Mouse (Mus musculus): ENCODE measurements around the gene Smim5. TPM values are rescaled to one million over a fixed set of nuclear protein-coding genes. Genes with fewer than 3 reads are reported as not detected.

Gene Smim5
- total and polyA plus RNA-seq, 3 experiments, result 0.42 to 1.4 (median 0.98) TPM

GRCm38 (mm10) chr11:115900561-115901337 is 983 bp downstream of the Smim5 start:
- no peak for DNase-seq (ENCODE audit: extremely low read depth)
- Histone ChIP-seq H3K4me1 (ENCODE audit: control insufficient read depth in 1 of 2, insufficient read depth in 2 of 2) (peaks cover 31 to 83% of the 10 kb centered on the region in 2 experiments), H3K36me3 (replicated peaks in 1 of 2; ENCODE audit: control insufficient read depth in 1 of 2, insufficient read depth in 1 of 2, low read length in 1 of 2) (peaks cover 19 to 72% of the 10 kb centered on the region in 2 experiments), H3K4me2 (ENCODE audit: insufficient read depth, low read depth, poor library complexity, severe bottlenecking) (no peak overlapping the region), H3K9me3 (replicated peaks; ENCODE audit: low read length) (no peaks in the 10 kb centered on the region), H3K4me3 (replicated peaks in 1 of 3; ENCODE audit: low read depth in 2 of 3, low read length in 2 of 3, poor library complexity in 1 of 3) (no peak overlapping the region), H3K27me3 (replicated peaks) (no peaks in the 10 kb centered on the region), H3K79me2 (replicated peaks; ENCODE audit: control insufficient read depth, extremely low read depth, insufficient read depth, poor library complexity, severe bottlenecking) (no peaks in the 10 kb centered on the region), H3K27ac (ENCODE audit: insufficient read depth, low read depth) (no peak overlapping the region), H3K9ac (ENCODE audit: insufficient read depth, low read depth) (no peak overlapping the region)
- dilution Hi-C loops (cut with MboI; ENCODE audit: extremely low pct_ligation_motif_present, extremely low pct_unique_long_range_greater_than_20kb, low sequenced_read_pairs) (no loop called here), in situ Hi-C loops (cut with MboI; ENCODE audit: low pct_ligation_motif_present, low pct_unique_long_range_greater_than_20kb, low sequenced_read_pairs) (no loop called here)
- no peak for TF ChIP-seq EP300 (IDR thresholded peaks at IDR 0.05; ENCODE audit: low read length)
- no peak for TF ChIP-seq UBTF (IDR thresholded peaks at IDR 0.05; ENCODE audit: low read depth, low read length)
- TF ChIP-seq ZC3H11A (IDR thresholded peaks at IDR 0.05; ENCODE audit: low read depth, low read length), result no peak
- TF ChIP-seq TBP (conservative IDR thresholded peaks at IDR 0.05; ENCODE audit: low read depth, low read length), result no peak
- no peak for TF ChIP-seq SMC3 (IDR thresholded peaks at IDR 0.05; ENCODE audit: low read depth, low read length)
- TF ChIP-seq TCF12 (IDR thresholded peaks at IDR 0.05; ENCODE audit: low read depth, low read length), result no peak
- no peak for TF ChIP-seq CHD1 (IDR thresholded peaks at IDR 0.05; ENCODE audit: low read depth, low read length)
- no peak for TF ChIP-seq MAFK (IDR thresholded peaks at IDR 0.05; ENCODE audit: insufficient replicate concordance, low read length)
- TF ChIP-seq POLR2A (IDR thresholded peaks at IDR 0.05; ENCODE audit: low read depth, low read length), result no peak
- TF ChIP-seq SIN3A (IDR thresholded peaks at IDR 0.05; ENCODE audit: low read length), result no peak
- TF ChIP-seq ZNF384 (IDR thresholded peaks at IDR 0.05; ENCODE audit: low read depth, low read length), result no peak
- TF ChIP-seq USF1 (IDR thresholded peaks at IDR 0.05; ENCODE audit: low read depth, low read length), result no peak
- TF ChIP-seq RCOR1 (conservative IDR thresholded peaks at IDR 0.05; ENCODE audit: low read depth, low read length), result no peak
- no peak for TF ChIP-seq MXI1 (IDR thresholded peaks at IDR 0.05; ENCODE audit: low read depth, low read length)
- TF ChIP-seq E2F4 (IDR thresholded peaks at IDR 0.05; ENCODE audit: insufficient replicate concordance, low read depth, low read length), result no peak
- no peak for TF ChIP-seq USF2 (conservative IDR thresholded peaks at IDR 0.05; ENCODE audit: low read depth, low read length)
- no peak for TF ChIP-seq JUND (conservative IDR thresholded peaks at IDR 0.05; ENCODE audit: low read depth, low read length)
- TF ChIP-seq MEF2A (IDR thresholded peaks at IDR 0.05; ENCODE audit: borderline replicate concordance, low read depth, low read length), result no peak
- no peak for TF ChIP-seq JUN (IDR thresholded peaks at IDR 0.05; ENCODE audit: insufficient read depth, low read depth, low read length)
- TF ChIP-seq MYC (IDR thresholded peaks at IDR 0.05; ENCODE audit: low read depth, low read length), result no peak

Measured in CH12.LX (cell line).